Mouse (Mus musculus) ovary, postnatal 10 days (tissue): ENCODE data around the gene Vmn1r132.
"Not testable (repeated sequence)": the region's sequence is repeated elsewhere in the genome, so short reads cannot be mapped to it uniquely, and the experiment has no call there.

Source experiments
- DNase-seq: peaks from one replicate; pipeline ENCODE4 v3.0.0; 2022; ENCODE audit warnings: low spot score

Vmn1r132 gene

DNA sequence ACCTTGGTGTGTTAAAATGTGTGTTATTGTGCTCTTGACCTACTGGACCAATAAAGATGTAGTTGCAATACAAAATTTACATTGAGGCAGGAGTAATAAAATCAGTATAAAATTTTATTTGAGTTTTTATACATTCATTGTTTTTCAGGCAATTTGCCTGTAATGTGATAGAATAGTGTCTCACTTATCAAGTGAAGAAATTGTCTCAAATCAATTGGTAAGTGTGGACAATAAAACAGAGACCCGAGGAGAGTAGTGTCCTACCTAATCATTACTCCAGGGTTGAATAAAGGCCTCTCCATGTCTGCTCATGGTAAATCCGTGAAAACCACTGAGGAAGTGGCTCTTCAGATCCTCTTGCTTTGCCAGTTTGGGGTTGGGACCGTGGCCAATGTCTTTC lies at the start of gene Vmn1r132:
Vmn1r132 (plus strand) TSS at position 301 of the 400 bp plus-strand sequence.
- not testable (repeated sequence) for DNase-seq
